Mouse (Mus musculus): ENCODE measurements at regions not wholly inside any gene's neighbourhood (a gene's known extent, or its start where the extent isn't known, plus 50 kb on each side); places are given as distances from the start of the nearest gene placed in this dataset.

GRCm38 (mm10) chr14:73730796-73731195 is 69.8 kb downstream of the Gm21750 start:
- no peaks in the 10 kb centered on the region for H3K36me3 ChIP-seq (ENCODE audit: inconsistent target)
- H3K27ac ChIP-seq, result no peak overlapping the region
- 100% methylated on average over 1 of the region's 1 CpGs for WGBS (ENCODE audit: missing documents)
- H3K4me3 ChIP-seq (ENCODE audit: inconsistent target), result no peak overlapping the region
- no peaks in the 10 kb centered on the region for H3K79me2 ChIP-seq (ENCODE audit: inconsistent target)

- H3K36me3 ChIP-seq (ENCODE audit: inconsistent target), result no peaks in the 10 kb centered on the region
- H3K4me3 ChIP-seq (ENCODE audit: inconsistent target), result no peak overlapping the region
- H3K79me2 ChIP-seq (ENCODE audit: inconsistent target), result no peaks in the 10 kb centered on the region
- 95% methylated on average over 3 of the region's 3 CpGs for WGBS (ENCODE audit: missing documents)
- H3K27ac ChIP-seq, result no peak overlapping the region
Observed at GRCm38 (mm10) chr14:73732161-73732560, 71.1 kb downstream of the Gm21750 start.

GRCm38 (mm10) chr14:73750790-73751189 is 89.8 kb downstream of the Gm21750 start:
- Histone ChIP-seq H3K79me2 (ENCODE audit: inconsistent target) (no peaks in the 10 kb centered on the region), H3K27ac (no peak overlapping the region), H3K36me3 (ENCODE audit: inconsistent target) (no peaks in the 10 kb centered on the region), H3K4me3 (ENCODE audit: inconsistent target) (no peak overlapping the region)
- 95% methylated on average over 6 of the region's 6 CpGs for WGBS (ENCODE audit: missing documents)

- Histone ChIP-seq H3K4me3 (ENCODE audit: inconsistent target) (no peak overlapping the region), H3K36me3 (ENCODE audit: inconsistent target) (no peaks in the 10 kb centered on the region), H3K27ac (no peak overlapping the region), H3K79me2 (ENCODE audit: inconsistent target) (no peaks in the 10 kb centered on the region)
- WGBS (ENCODE audit: missing documents), result 57% methylated on average over 1 of the region's 1 CpGs
Observed at GRCm38 (mm10) chr14:73759986-73760385, 99.0 kb downstream of the Gm21750 start.

GRCm38 (mm10) chr14:73772964-73773363 is 111.9 kb downstream of the Gm21750 start:
- no peaks in the 10 kb centered on the region for H3K79me2 ChIP-seq (ENCODE audit: inconsistent target)
- H3K4me3 ChIP-seq (ENCODE audit: inconsistent target), result no peak overlapping the region
- 76% methylated on average over 3 of the region's 3 CpGs for WGBS (ENCODE audit: missing documents)
- no peak overlapping the region for H3K27ac ChIP-seq
- no peaks in the 10 kb centered on the region for H3K36me3 ChIP-seq (ENCODE audit: inconsistent target)

- H3K36me3 ChIP-seq (ENCODE audit: inconsistent target), result no peaks in the 10 kb centered on the region
- H3K4me3 ChIP-seq (ENCODE audit: inconsistent target), result no peak overlapping the region
- H3K27ac ChIP-seq, result no peak overlapping the region
- WGBS (ENCODE audit: missing documents), result 9% methylated on average over 1 of the region's 1 CpGs
- H3K79me2 ChIP-seq (ENCODE audit: inconsistent target), result no peaks in the 10 kb centered on the region
Observed at GRCm38 (mm10) chr14:73773810-73774209, 112.8 kb downstream of the Gm21750 start.

GRCm38 (mm10) chr14:73776066-73776465 is 115.0 kb downstream of the Gm21750 start:
- H3K4me3 ChIP-seq (ENCODE audit: inconsistent target), result no peak overlapping the region
- 47% methylated on average over 1 of the region's 1 CpGs for whole genome bisulfite sequencing (ENCODE audit: missing documents)
- H3K79me2 ChIP-seq (ENCODE audit: inconsistent target), result no peaks in the 10 kb centered on the region
- no peaks in the 10 kb centered on the region for H3K36me3 ChIP-seq (ENCODE audit: inconsistent target)
- H3K27ac ChIP-seq, result no peak overlapping the region

GRCm38 (mm10) chr14:73807169-73807568 is 146.1 kb downstream of the Gm21750 start:
- H3K79me2 ChIP-seq (ENCODE audit: inconsistent target), result no peaks in the 10 kb centered on the region
- no peaks in the 10 kb centered on the region for H3K36me3 ChIP-seq (ENCODE audit: inconsistent target)
- no peak overlapping the region for H3K4me3 ChIP-seq (ENCODE audit: inconsistent target)
- no peak overlapping the region for H3K27ac ChIP-seq

GRCm38 (mm10) chr14:73838890-73839289 is 177.9 kb downstream of the Gm21750 start:
- Histone ChIP-seq H3K36me3 (ENCODE audit: inconsistent target) (no peaks in the 10 kb centered on the region), H3K27ac (peak overlapping the region; percentile 75), H3K79me2 (ENCODE audit: inconsistent target) (no peaks in the 10 kb centered on the region), H3K4me3 (ENCODE audit: inconsistent target) (no peak overlapping the region)
- WGBS (ENCODE audit: missing documents), result 25% methylated on average over 6 of the region's 6 CpGs

- H3K79me2 ChIP-seq (ENCODE audit: inconsistent target), result no peaks in the 10 kb centered on the region
- no peak overlapping the region for H3K27ac ChIP-seq
- WGBS (ENCODE audit: missing documents), result 57% methylated on average over 2 of the region's 2 CpGs
- H3K36me3 ChIP-seq (ENCODE audit: inconsistent target), result no peaks in the 10 kb centered on the region
- H3K4me3 ChIP-seq (ENCODE audit: inconsistent target), result no peak overlapping the region
Observed at GRCm38 (mm10) chr14:73861782-73862181, 200.8 kb downstream of the Gm21750 start.

- H3K79me2 ChIP-seq (ENCODE audit: inconsistent target), result no peaks in the 10 kb centered on the region
- H3K36me3 ChIP-seq (ENCODE audit: inconsistent target), result no peaks in the 10 kb centered on the region
- H3K27ac ChIP-seq, result no peak overlapping the region
- no peak overlapping the region for H3K4me3 ChIP-seq (ENCODE audit: inconsistent target)
Observed at GRCm38 (mm10) chr14:73874337-73874736, 213.3 kb downstream of the Gm21750 start.

GRCm38 (mm10) chr14:73875916-73876315 is 214.9 kb downstream of the Gm21750 start:
- no peaks in the 10 kb centered on the region for H3K36me3 ChIP-seq (ENCODE audit: inconsistent target)

GRCm38 (mm10) chr14:73878267-73878666 is 217.2 kb downstream of the Gm21750 start:
- no peak overlapping the region for H3K4me3 ChIP-seq (ENCODE audit: inconsistent target)
- no peaks in the 10 kb centered on the region for H3K79me2 ChIP-seq (ENCODE audit: inconsistent target)
- WGBS (ENCODE audit: missing documents), result 100% methylated on average over 1 of the region's 1 CpGs
- H3K27ac ChIP-seq, result no peak overlapping the region
- no peaks in the 10 kb centered on the region for H3K36me3 ChIP-seq (ENCODE audit: inconsistent target)

More at GRCm38 (mm10) chr14:73875916-73876315, 214.9 kb downstream of the Gm21750 start:
- Histone ChIP-seq H3K4me3 (ENCODE audit: inconsistent target) (no peak overlapping the region), H3K79me2 (ENCODE audit: inconsistent target) (no peaks in the 10 kb centered on the region), H3K27ac (no peak overlapping the region)
- 67% methylated on average over 3 of the region's 3 CpGs for WGBS (ENCODE audit: missing documents)

- Histone ChIP-seq H3K36me3 (ENCODE audit: inconsistent target) (no peaks in the 10 kb centered on the region), H3K79me2 (ENCODE audit: inconsistent target) (no peaks in the 10 kb centered on the region), H3K4me3 (ENCODE audit: inconsistent target) (no peak overlapping the region), H3K27ac (no peak overlapping the region)
- 90% methylated on average over 3 of the region's 3 CpGs for WGBS (ENCODE audit: missing documents)
Observed at GRCm38 (mm10) chr14:73878866-73879419, 217.9 kb downstream of the Gm21750 start.

GRCm38 (mm10) chr14:73891451-73891850 is 230.4 kb downstream of the Gm21750 start:
- H3K4me3 ChIP-seq (ENCODE audit: inconsistent target), result no peak overlapping the region
- WGBS (ENCODE audit: missing documents), result 92% methylated on average over 2 of the region's 2 CpGs
- no peaks in the 10 kb centered on the region for H3K36me3 ChIP-seq (ENCODE audit: inconsistent target)
- H3K27ac ChIP-seq, result no peak overlapping the region
- H3K79me2 ChIP-seq (ENCODE audit: inconsistent target), result no peaks in the 10 kb centered on the region

GRCm38 (mm10) chr14:73894844-73895243 is 233.8 kb downstream of the Gm21750 start:
- Histone ChIP-seq H3K79me2 (ENCODE audit: inconsistent target) (no peaks in the 10 kb centered on the region), H3K4me3 (ENCODE audit: inconsistent target) (no peak overlapping the region), H3K36me3 (ENCODE audit: inconsistent target) (no peaks in the 10 kb centered on the region), H3K27ac (no peak overlapping the region)
- 35% methylated on average over 2 of the region's 2 CpGs for WGBS (ENCODE audit: missing documents)
